Mouse (Mus musculus): Measurements from ENCODE around the gene Mrpl4.

The Mrpl4 gene

DNA sequence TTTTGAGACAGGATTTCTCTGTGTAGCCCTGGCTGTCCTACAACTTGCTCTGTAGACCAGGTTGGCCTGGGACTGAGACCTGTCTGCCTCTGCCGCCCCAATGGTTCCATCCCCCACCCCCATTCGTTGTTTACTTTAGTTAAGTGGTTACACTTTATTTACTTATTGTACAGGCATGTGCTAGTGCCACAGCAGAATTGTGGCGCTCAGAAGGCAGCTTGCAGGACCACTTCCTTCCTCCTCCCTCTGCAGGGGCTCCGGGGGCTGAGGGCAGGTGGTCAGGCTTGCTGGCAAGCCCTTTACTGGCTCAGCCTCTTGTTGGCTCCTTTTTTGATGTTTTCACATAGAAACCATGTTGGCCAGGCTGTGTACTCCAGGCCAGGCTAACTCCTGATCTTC is 14.6 kb downstream of the Mrpl4 start:
- DNase-seq (ENCODE audit: low spot score) = no peak

DNA sequence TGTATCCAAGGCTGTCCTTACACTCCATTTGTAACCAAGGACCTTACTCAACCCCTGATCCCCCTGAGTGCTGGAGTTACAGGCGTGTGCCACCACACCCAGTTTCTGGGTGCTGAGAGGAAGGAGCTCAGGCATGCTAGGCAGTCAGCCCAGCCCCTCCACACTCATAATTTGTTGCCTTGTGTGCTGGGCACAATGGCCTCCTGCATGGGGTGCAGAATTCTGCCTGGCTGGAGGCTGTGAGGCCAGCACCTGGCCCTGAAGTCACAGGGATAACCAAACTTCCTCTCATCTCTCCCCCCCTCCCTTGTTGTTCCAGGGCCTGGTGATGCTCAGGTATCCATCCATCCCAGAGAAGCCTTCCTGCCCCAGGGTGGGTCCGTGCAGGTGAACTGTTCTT is 16.1 kb downstream of the Mrpl4 start:
- DNase-seq (ENCODE audit: low spot score) = no peak

DNA sequence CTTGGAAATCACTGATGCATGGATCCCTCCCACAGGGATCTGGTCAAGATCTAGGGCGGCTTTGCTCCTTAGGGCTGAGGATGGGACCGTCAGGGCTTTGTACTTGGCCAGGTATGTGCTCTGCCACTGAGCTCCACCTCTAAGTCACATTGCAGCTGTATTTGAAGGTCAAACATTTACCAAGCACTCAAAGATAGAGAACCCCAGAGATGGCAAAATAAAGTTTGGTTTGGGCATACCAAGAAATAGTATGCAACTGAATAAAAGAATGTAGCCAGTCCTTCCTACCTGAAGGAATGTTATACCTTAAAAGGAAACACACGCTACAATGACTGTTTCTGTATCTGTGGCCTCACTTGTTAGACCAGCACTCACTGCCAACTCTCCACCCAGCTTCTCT is 18.8 kb downstream of the Mrpl4 start:
- DNase-seq (ENCODE audit: low spot score) = no peak

DNA sequence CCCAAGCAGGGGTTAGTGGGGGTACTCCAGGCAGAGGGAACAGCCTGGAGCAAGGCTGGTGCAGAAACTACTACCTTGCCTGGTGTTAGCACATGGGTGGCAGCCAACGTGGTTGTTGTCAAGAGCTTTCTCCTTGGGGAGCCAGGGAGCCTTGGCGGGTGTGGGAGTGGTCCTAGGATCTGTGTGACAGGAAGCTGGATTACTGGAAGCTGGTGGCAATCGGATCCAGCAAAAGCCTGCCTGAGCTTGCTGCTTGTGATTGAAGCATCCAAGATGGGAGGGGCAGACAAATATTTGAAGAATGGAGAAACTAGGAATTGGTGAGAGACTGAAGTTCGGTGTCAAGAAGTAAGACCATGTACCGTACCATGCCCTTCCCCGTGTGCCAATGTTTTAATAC is 19.8 kb downstream of the Mrpl4 start:
- DNase-seq (ENCODE audit: low spot score) = no peak

DNA sequence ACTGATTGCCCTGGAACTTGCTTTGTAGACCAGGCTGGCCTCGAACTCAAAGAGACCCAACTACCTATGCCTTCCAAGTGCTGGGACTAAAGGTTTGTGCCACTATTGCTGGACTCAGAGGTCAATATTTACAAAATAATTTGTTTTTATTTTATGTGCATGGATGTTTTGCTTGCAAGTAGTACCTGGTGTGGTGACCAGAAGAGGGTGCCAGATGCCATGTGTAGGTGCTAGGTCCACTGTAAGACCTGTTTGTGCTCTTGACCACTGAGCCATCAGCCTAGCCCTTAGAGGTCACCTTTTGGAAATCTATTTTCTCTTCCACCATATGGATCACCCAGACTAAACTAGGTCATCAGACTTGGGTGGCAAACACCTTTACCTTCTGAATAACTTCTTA is 20.2 kb downstream of the Mrpl4 start:
- no peak for DNase-seq (ENCODE audit: low spot score)

DNA sequence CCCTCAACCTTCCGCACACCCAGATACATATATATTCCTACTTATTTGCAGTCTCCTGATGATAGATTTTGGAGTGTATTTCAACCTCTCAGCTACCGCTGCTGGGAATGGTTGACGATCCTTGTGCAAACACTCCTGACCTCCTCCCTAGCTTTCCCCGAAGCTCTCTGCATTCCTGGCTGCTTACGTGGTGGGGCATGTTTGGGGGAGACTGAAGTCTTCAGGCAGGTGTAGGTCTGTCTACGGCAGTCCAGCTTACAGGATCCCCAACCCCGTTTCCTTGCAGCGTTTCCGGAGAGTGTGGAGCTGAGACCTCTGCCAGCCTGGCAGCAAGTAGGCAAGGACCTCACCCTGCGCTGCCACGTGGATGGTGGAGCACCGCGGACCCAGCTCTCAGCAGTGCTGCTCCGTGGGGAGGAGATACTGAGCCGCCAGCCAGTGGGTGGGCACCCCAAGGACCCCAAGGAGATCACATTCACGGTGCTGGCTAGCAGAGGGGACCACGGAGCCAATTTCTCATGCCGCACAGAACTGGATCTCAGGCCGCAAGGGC is 22.8 kb downstream of the Mrpl4 start:
- peak; percentile 70 for DNase-seq (ENCODE audit: low spot score)

DNA sequence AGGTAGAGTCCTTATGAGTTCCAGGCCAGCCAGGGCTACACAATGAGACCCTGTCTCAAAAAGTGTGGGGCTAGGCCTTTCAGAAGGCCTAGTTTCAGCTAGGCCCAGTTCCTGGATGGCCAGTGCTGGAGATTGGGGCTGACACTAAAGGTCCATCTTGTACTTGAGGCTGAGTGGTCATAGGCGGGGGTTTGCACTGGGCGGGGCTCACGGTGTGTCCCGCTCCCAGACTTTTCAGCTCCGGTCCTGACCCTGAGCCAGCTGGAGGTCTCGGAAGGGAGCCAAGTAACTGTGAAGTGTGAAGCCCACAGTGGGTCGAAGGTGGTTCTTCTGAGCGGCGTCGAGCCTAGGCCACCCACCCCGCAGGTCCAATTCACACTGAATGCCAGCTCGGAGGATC is 24.3 kb downstream of the Mrpl4 start:
- DNase-seq (ENCODE audit: low spot score) = no peak

DNA sequence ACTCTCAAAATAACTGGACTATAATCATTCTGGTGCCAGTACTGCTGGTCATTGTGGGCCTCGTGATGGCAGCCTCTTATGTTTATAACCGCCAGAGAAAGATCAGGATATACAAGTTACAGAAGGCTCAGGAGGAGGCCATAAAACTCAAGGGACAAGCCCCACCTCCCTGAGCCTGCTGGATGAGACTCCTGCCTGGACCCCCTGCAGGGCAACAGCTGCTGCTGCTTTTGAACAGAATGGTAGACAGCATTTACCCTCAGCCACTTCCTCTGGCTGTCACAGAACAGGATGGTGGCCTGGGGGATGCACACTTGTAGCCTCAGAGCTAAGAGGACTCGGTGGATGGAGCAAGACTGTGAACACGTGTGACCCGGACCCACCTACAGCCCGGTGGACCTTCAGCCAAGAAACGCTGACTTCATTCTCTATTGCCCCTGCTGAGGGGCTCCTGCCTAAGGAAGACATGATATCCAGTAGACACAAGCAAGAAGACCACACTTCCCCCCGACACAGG is 25.3 kb downstream of the Mrpl4 start:
- DNase-seq (ENCODE audit: low spot score) = no peak

DNA sequence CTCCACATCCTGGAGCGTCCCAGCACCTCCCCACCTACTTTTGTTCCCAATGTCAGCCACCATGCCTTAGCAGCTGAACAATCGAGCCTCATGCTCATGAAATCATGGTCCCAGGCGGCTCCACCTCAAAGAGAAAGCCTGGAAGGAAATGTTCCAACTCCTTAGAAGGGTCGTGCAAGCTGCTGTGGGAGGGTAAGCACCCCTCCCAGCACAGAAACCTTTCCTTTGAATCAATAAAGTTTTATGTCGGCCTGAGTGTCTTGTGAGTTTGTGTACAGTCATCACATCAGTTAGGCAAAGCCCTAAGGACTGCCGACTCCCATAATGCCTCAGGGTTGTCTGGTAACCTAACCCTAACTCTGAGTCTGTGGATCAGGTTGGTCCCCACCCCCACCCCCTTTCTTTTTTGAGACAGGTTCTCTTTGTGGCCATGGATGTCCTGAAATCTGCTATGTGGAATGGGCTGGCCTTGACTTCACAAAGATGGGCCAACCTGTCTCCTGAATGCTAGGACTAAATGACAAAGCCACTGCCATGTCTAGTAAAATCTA is 26.1 kb downstream of the Mrpl4 start:
- no peak for DNase-seq (ENCODE audit: low spot score)

DNA sequence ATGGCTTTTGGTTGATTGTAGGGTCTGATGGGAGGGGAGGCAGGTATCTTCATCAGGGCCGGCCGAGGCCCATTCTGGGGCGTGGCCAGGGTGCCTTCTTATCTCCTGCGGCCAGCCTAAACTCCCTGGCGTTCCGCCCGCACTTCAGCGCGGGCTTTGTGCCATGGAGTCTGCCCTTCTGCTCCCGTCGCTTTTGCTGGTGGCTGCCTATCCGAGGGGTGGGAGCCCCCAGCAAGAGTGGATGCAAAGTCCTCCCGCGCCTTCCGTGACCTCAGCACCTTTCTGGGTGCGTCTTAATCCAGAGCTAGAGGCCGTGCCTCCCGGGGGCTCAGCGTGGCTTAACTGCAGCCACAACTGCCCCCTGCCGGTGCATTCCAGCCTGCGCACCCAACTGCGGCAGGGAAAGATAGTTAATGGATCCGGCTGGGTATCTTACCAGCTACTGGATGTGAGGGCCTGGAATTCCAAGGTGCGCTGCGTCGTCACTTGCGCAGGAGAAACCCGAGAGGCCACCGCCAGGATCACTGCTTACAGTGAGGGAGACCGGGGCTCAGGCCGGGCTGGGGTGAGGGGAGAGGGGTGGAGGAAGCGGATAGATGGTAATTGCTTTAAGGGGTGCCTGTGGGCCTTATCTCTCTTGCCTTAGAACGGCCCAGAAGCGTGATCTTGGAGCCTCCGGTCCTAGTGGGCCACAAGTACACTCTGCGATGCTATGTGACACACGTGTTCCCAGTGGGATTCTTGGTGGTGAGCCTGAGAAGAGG is 26.9 kb downstream of the Mrpl4 start, which contains the start of gene Icam4:
Icam4 (plus strand) TSS at position 83 of the 764 bp plus-strand sequence.
- peak; percentile 87 for DNase-seq (ENCODE audit: low spot score)

DNA sequence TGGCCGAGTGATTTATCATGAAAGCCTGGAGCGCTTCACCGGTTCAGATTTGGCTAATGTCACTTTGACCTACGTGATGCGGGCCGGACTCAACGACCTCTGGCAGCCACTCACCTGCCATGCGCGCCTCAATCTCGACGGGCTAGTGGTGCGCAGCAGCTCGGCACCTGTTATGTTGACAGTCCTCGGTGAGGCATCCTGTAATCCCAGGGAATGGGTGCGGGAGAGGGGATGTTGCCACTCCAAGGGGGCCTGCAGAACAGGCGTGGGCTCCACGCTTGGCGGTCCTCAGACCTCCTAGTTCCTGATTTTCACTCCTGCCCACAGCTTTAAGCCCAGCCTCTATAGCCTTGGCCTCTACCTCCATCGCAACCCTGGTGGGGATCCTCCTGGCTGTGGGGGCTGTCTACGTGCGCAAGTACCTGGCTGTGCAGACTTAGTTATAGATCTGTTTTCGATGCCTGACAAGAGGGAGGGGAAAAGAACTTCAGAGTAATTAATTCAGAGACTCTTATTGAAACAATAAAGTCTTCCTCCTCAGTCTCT is 27.6 kb downstream of the Mrpl4 start:
- no peak for DNase-seq (ENCODE audit: low spot score)

DNA sequence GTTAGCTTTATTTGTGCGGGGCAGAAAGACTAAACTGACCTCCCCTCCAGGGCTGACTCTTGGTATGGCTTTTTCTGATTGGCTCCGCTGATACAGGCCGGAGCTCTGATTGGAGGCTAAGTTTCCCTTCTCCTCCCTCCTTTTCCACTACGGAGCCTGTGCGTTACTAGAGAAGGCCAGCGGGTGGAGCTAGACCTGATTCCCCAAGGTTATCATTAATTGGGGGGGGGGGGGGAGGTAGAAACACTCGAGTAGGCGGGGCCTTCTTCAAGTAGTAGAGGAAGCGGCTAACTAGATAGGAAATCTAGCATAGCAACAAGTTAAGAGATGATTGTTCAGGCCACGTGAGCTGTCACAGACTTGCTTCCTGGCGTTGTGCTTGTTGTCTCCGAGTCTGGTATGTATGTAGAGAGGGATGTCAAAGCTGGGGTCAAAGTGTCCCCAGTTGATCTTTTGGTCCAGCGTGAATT is 28.3 kb downstream of the Mrpl4 start:
- DNase-seq (ENCODE audit: low spot score) = peak; percentile 93

DNA sequence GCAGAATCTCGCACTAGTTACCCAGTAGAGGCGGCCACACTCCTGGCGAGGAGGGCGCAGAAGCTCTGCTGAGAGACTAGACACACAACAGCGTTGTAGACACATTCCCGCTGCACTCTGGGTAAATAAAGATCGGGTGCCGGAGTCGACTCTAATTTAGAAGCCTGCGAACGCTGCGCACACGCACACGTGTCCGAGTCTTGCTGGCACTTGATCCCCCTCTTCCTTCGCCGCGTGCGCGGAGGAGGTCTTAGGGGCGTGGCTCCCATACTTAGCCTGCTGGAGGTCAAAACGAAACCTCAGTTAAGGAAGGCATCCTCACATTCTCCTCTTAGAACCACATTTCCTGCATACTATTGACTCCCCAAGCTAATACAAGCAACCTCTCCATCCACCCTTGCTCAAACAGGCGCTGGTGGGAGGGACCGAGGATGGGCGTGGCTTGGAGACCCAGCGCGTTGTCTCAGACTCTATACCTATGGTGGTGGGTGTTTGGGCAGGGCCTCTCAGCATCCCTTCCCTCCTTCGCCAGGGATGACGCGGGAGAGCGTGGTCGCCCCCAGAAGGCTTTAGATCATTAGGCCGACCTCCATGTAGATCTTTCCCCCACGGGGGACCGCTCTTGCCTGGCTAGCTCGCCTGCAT is 28.8 kb downstream of the Mrpl4 start:
- peak; percentile 65 for DNase-seq (ENCODE audit: low spot score)

DNA sequence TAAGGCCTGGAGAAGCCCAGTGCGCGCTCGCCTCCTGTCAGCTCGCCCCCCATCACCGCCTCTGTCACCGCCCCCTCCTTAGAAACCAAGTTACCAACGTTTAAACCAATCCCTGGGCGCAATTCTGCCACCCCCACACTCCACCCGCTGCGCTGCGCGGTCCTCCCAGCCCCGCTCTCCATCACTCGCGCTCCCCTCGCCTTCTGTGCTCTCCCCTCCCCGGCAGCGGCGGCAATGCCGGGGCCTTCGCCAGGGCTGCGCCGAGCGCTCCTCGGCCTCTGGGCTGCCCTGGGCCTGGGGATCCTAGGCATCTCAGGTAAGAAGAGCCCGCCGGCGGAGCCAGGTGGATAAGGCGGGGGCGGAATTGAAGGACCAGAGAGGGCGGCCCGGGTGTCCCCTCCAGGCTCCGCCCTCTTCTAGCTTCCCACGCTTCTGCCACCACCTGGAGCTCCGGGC is 29.4 kb downstream of the Mrpl4 start, which contains the start of gene Icam5:
Icam5 (plus strand) TSS at position 178 of the 456 bp plus-strand sequence.
- DNase-seq (ENCODE audit: low spot score) = peak; percentile 40

DNA sequence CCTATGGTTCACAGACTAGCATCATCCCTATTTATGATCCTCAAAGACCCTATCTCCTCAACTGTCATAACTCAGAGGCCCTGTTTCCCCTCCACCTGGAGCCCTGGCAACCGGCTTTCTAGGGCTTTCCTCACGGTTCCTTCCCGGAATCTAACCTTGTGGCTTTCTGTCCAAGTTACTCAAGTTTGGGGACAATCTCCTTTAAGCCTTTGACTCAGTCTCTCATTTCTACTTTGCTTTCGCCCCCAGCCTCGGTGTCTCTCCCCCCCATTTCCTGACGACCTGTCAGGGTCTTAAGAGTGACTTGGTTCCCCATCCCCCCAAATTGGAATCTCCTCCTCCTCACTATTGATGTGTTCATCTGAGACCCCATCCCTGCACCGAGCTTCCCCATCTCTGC is 30.0 kb downstream of the Mrpl4 start:
- no peak for DNase-seq (ENCODE audit: low spot score)

DNA sequence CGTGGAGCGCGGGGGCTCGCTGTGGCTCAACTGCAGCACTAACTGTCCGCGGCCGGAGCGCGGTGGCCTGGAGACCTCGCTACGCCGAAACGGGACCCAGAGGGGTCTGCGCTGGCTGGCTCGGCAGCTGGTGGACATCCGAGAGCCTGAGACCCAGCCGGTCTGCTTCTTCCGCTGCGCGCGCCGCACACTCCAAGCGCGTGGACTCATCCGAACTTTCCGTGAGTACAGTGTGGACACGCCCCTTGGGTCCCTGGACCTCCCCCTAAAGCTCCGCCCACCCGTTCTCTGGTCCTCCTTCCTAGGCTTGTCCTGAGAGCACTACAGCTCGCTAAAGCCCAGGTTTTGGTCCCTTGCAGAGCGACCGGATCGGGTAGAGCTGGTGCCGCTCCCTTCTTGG is 30.6 kb downstream of the Mrpl4 start:
- DNase-seq (ENCODE audit: low spot score) = peak; percentile 92

DNA sequence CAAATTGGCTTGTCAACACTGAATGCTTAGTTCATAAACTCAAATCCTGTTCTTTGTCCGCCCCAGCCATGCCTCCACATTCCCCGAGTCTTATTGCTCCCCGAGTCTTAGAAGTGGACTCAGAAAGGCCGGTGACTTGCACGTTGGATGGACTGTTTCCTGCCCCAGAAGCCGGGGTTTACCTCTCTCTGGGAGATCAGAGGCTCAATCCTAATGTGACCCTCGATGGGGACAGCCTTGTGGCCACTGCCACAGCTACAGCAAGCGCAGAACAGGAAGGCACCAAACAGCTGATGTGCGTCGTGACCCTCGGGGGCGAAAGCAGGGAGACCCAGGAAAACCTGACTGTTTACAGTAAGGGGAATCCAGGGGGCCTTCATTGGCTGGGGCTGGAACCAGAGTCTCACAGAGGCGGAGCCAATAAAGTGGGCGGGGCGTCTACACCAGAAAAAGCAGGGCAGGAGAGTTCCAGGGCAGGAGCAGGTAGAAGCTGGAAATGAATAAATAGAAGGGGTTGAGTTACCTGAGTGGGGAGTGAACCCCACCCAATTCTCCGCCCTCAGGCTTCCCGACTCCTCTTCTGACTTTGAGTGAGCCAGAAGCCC is 32.0 kb downstream of the Mrpl4 start:
- DNase-seq (ENCODE audit: low spot score) = no peak

DNA sequence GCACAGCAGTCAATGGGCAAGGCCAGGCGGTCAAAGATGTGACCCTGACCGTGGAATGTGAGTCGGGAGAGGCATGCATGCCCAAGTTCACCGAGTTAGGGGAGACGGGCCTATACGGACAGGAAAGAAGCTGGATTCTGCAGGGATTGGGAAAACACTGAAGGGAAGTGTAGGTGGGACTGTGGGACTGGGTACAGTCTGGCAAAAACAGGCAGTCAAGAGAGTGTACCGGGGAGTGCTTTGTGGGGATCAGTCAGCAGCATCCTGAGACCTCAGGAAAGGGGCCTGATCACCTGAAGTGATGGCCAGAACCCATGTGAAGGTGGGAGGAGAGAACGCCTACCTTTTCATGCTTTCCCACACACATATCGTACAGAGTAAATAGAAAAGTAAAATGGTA is 33.0 kb downstream of the Mrpl4 start:
- DNase-seq (ENCODE audit: low spot score) = no peak

DNA sequence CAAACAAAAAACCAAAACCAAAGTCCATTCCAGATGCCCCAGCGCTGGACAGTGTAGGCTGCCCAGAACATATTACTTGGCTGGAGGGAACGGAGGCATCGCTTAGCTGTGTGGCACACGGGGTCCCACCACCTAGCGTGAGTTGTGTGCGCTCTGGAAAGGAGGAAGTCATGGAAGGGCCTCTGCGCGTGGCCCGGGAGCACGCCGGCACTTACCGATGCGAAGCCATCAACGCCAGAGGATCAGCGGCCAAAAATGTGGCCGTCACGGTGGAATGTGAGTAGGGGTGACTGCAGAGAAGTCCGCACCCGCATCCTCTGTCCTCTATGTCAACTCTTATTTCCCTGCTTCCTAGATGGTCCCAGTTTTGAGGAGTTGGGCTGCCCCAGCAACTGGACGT is 33.6 kb downstream of the Mrpl4 start:
- no peak for DNase-seq (ENCODE audit: low spot score)

DNA sequence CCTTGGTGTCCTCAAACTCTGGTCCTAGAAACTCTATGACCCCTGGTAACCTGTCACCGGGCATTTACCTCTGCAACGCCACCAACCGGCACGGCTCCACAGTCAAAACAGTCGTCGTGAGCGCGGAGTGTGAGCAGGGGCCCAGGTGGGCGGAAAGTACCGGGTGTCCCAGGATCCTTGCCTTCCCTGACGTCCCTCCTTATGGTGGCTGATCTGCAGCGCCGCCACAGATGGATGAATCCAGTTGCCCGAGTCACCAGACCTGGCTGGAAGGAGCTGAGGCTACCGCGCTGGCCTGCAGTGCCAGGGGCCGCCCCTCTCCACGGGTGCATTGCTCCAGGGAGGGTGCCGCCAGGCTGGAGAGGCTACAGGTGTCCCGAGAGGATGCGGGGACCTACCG is 34.1 kb downstream of the Mrpl4 start:
- DNase-seq (ENCODE audit: low spot score) = no peak

DNA sequence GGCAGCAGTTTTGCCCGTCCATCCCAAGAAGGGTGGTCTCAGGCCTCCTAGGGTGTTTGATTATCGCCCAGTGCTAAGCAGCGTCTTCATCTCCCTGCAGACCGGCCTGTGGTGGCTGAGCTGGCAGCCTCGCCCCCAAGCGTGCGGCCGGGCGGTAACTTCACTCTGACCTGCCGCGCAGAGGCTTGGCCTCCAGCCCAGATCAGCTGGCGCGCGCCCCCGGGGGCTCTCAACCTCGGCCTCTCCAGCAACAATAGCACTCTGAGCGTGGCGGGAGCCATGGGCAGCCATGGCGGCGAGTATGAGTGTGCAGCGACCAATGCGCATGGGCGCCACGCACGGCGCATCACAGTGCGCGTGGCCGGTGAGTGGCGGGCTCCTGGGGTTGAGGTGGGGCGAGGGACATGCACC is 34.9 kb downstream of the Mrpl4 start:
- no peak for DNase-seq (ENCODE audit: low spot score)

DNA sequence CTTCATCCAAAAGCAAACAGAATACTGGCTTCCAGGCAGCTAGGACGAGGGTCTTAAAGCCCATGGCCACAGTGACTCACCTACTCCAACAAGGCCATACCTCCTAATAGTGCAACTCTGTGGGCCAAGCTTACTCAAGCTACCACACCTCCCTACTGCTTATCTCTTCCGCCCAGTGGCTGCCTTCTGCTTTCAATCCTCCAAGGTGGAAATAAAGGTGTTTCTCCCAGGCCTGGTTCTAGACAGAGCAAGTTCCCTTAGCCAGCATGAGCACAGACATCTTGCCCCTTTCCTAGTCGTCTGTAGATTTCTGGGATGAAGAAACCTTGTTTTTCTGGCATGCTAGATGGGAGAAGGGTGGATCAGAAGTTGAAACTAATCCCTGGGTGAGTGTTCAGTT is 37.2 kb downstream of the Mrpl4 start:
- no peak for DNase-seq (ENCODE audit: low spot score)
